Mouse (Mus musculus) neural tube, embryonic 11.5 days (tissue): Measurements from ENCODE around the gene Mpg. TPM values are rescaled to one million over a fixed set of nuclear protein-coding genes. Genes with fewer than 3 reads are reported as not detected.

Experiments used
- ATAC-seq: fragments of 200-750 bp; cut with Nextera tagmentation; 2 replicates; pipeline ENCODE4 v1.8.0; 2017; ENCODE audit warnings: moderate number of reproducible peaks, mild to moderate bottlenecking, moderate TSS enrichment, moderate library complexity; ENCODE audit not compliant: insufficient read depth, low FRiP score, low TSS enrichment
- DNase-seq: peaks from one replicate; pipeline ENCODE4 v3.0.0-alpha.2; 2015; ENCODE audit warnings: low spot score
- H3K27ac ChIP-seq: fragments of 300-500 bp; sonication (generic); 2 replicates; pipeline ENCODE4 v1.5.1; 2014; ENCODE audit warnings: low read depth, mild to moderate bottlenecking, low read length
- H3K27me3 ChIP-seq: fragments of 300-500 bp; sonication (generic); 2 replicates; pipeline ENCODE4 v1.6.1; 2014; ENCODE audit warnings: mild to moderate bottlenecking, low read length, mixed read lengths; ENCODE audit not compliant: control insufficient read depth, insufficient read depth
- H3K36me3 ChIP-seq: fragments of 300-500 bp; sonication (generic); 2 replicates; pipeline ENCODE4 v1.6.1; 2014; ENCODE audit warnings: mild to moderate bottlenecking, low read length, moderate library complexity, mixed read lengths; ENCODE audit not compliant: control insufficient read depth, insufficient read depth
- H3K4me1 ChIP-seq: fragments of 300-500 bp; sonication (generic); 2 replicates; pipeline ENCODE4 v1.6.1; 2014; ENCODE audit warnings: low read length, mixed read lengths; ENCODE audit not compliant: control insufficient read depth, insufficient read depth
- H3K4me2 ChIP-seq: fragments of 300-500 bp; sonication (generic); 2 replicates; pipeline ENCODE4 v1.6.1; 2014; ENCODE audit warnings: low read depth, mild to moderate bottlenecking, moderate library complexity
- H3K4me3 ChIP-seq: fragments of 300-500 bp; sonication (generic); 2 replicates; pipeline ENCODE4 v1.5.1; 2014; ENCODE audit warnings: low read depth, low read length
- H3K9ac ChIP-seq: fragments of 300-500 bp; sonication (generic); 2 replicates; pipeline ENCODE4 v1.6.1; 2014; ENCODE audit warnings: mild to moderate bottlenecking, low read length
- H3K9me3 ChIP-seq: fragments of 300-500 bp; sonication (generic); 2 replicates; pipeline ENCODE4 v1.6.1; 2016; ENCODE audit warnings: low read length; ENCODE audit not compliant: control insufficient read depth
- WGBS: fragments of 180-500 bp; shearing (Covaris S2); extraction: QIAGEN DNeasy Blood & Tissue Kit; methylation state at CpG from one replicate; pipeline ENCODE4 v1.1.7; 2014; 5-methylcytosine and 5-hydroxymethylcytosine counted together
- polyA plus RNA-seq: library from polyadenylated mRNA; unstranded; fragments of >200 nt; fragmentation: Nextera tagmentation; extraction: Ambion mirVana; gene quantifications from 2 replicates; pipeline ENCODE4 v1.2.1, GENCODE M21; 2014

Mpg gene
- polyA plus RNA-seq, 1 experiment from 2014 or later: 29.4 TPM

DNA sequence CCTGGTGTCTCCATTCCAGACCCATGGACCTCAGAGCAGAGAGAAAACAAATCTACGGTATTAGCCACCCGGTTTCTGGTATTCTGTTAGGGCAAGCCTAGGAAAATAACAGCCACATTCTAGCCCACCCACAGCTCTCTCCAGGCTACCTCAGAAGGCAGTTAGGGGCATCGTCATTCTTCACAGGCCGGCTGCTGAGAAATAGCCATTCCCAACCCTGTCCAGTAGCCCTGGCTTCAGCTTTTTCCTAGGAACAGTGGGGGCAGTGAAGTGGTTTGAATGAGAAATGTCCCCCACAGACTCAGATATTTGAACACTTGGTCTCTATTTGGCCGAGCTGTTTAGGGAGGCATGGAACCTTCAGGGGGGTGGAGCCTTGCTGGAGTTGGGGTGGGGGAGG is 36.9 kb upstream of the Mpg start:
- Histone ChIP-seq H3K4me3 (no peak overlapping the region), H3K27me3 (no peaks in the 10 kb centered on the region), H3K4me1 (no peaks in the 10 kb centered on the region), H3K36me3 (no peaks in the 10 kb centered on the region), H3K9me3 (no peaks in the 10 kb centered on the region), H3K9ac (no peak overlapping the region), H3K4me2 (no peak overlapping the region), H3K27ac (no peak overlapping the region)
- ATAC-seq: no peak
- WGBS: 58% methylated on average over 5 of the region's 5 CpGs
- DNase-seq: no peak

- DNase-seq (no peak), ATAC-seq (no peak)
- Histone ChIP-seq H3K36me3 (no peaks in the 10 kb centered on the region), H3K9me3 (no peaks in the 10 kb centered on the region), H3K27me3 (no peaks in the 10 kb centered on the region), H3K4me3 (no peak overlapping the region), H3K4me2 (no peak overlapping the region), H3K4me1 (no peaks in the 10 kb centered on the region), H3K27ac (no peak overlapping the region), H3K9ac (no peak overlapping the region)
- 89% methylated on average over 9 of the region's 9 CpGs for WGBS
Measured at GRCm38 (mm10) chr11:32190119-32190518, 36.2 kb upstream of the Mpg start.

DNA sequence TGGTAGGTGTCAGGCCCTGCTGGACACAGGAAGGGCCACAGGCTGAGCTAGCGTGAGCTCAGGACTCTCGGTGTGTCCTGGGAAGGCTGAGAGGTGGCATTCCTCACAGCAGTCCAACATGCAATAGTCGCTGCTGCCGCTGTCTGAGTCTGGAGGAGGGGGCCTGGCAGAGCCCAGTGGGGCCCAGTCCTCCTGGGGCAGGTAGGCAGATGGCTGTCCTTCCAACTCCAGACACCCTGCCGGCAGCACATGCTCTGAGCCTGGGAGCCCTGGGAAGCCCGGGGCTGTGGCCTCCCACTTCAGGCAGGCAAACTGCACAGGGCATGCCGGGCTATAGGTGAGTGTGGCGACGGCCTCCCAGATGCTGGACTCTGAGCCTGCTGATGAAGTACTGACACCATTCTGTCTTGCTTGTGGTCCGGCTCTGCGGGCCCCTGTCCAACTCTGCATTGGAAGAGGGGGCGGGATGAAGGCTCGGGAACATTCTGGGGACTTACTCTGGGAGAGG is 35.6 kb upstream of the Mpg start:
- 75% methylated on average over 13 of the region's 13 CpGs for WGBS
- H3K9me3 ChIP-seq: no peaks in the 10 kb centered on the region
- no peak overlapping the region for H3K4me3 ChIP-seq
- H3K4me2 ChIP-seq: no peak overlapping the region
- no peaks in the 10 kb centered on the region for H3K36me3 ChIP-seq
- no peaks in the 10 kb centered on the region for H3K27me3 ChIP-seq
- H3K4me1 ChIP-seq: no peaks in the 10 kb centered on the region
- DNase-seq (no peak), ATAC-seq (no peak)
- no peak overlapping the region for H3K27ac ChIP-seq
- H3K9ac ChIP-seq: no peak overlapping the region

DNA sequence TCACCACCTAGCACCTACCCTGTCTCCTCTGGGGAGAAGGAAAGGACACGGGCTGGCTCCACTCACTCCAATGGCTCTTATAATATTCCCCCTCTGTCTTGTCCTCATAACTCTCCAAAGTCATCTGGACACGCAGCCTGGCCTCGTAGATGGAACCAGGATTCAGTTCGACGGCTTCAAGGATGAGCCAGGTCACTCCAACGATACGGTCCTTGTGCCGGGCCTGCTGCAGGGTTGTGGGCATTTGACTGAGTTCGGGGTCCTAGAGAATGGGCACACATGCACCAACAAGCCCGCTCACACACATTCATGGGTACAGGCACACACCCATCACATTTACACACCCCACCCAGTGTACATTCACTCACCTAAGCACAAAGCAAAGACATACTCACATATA is 33.1 kb upstream of the Mpg start:
- DNase-seq: no peak
- no peak for ATAC-seq

DNA sequence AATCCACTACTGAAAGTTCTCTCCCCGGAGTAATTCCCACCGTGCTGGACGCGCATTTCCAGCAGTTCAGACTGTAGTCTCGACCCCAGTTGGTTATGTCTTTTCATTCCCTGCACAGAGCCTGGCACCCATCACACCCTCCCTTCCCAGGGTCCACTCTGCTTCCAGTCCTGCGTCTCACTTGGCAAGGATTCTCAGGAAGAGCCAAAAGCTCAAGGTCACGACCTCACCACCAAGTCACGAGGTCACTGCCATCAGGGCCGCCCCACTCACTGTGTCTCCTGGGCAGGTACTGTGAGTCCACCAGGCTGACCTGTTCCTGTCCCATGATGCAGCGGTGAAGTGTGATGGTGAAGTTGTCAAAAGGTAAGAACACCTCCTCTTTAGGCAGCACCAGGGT is 32.2 kb upstream of the Mpg start:
- H3K36me3 ChIP-seq: no peaks in the 10 kb centered on the region
- H3K4me3 ChIP-seq: no peak overlapping the region
- DNase-seq (no peak), ATAC-seq (no peak)
- no peaks in the 10 kb centered on the region for H3K9me3 ChIP-seq
- H3K4me1 ChIP-seq: no peaks in the 10 kb centered on the region
- no peak overlapping the region for H3K9ac ChIP-seq
- no peak overlapping the region for H3K4me2 ChIP-seq
- H3K27me3 ChIP-seq: no peaks in the 10 kb centered on the region
- WGBS: 80% methylated on average over 10 of the region's 10 CpGs
- no peak overlapping the region for H3K27ac ChIP-seq

More for the DNA sequence above, 33.1 kb upstream of the Mpg start:
- Histone ChIP-seq H3K9ac (no peak overlapping the region), H3K9me3 (no peaks in the 10 kb centered on the region), H3K27ac (no peak overlapping the region), H3K4me1 (no peaks in the 10 kb centered on the region), H3K27me3 (no peaks in the 10 kb centered on the region), H3K4me2 (no peak overlapping the region), H3K4me3 (no peak overlapping the region), H3K36me3 (no peaks in the 10 kb centered on the region)
- 87% methylated on average over 10 of the region's 10 CpGs for WGBS

- Histone ChIP-seq H3K4me1 (no peaks in the 10 kb centered on the region), H3K36me3 (no peaks in the 10 kb centered on the region), H3K9ac (no peak overlapping the region), H3K9me3 (no peaks in the 10 kb centered on the region), H3K27me3 (no peaks in the 10 kb centered on the region), H3K27ac (no peak overlapping the region), H3K4me2 (no peak overlapping the region), H3K4me3 (no peak overlapping the region)
- DNase-seq (no peak), ATAC-seq (no peak)
- WGBS: 87% methylated on average over 5 of the region's 5 CpGs
Measured at GRCm38 (mm10) chr11:32194626-32195025, 31.7 kb upstream of the Mpg start.

DNA sequence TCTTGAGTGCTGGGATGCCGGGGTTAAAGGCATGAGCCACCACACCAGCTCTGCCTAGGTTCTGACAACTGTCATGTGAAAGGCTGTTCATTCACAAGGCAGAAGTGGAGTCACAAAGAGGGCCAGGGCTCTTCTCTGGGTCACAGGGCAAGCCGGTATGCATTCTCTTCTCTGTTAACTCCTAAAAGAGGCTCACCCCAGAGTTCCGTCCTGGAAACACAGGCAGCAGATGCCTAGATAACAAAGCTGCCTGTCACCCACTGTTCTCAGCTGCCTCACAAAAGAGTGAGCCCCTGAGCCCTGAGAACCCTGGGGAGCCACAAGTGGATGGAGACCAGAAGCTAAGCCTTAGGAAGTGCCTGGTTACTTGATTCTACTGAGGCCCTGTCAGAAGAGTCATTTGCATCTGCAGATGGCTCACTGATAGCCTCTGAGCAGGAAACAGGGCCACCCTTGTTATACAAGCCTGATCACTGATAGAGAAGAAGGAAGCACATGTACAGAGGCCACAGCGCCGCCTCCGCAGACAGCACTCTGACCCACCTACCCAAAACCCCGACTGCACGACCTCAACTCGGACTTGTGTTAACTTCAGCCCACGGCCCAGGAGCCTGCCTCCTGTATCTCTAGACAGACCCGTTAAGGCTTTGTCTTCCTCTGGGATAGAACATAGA is 30.3 kb upstream of the Mpg start:
- DNase-seq (no peak), ATAC-seq (no peak)
- Histone ChIP-seq H3K27ac (no peak overlapping the region), H3K27me3 (no peaks in the 10 kb centered on the region), H3K36me3 (no peaks in the 10 kb centered on the region), H3K9ac (no peak overlapping the region), H3K4me1 (no peaks in the 10 kb centered on the region), H3K9me3 (no peaks in the 10 kb centered on the region), H3K4me3 (no peak overlapping the region), H3K4me2 (no peak overlapping the region)
- WGBS: 55% methylated on average over 11 of the region's 11 CpGs

DNA sequence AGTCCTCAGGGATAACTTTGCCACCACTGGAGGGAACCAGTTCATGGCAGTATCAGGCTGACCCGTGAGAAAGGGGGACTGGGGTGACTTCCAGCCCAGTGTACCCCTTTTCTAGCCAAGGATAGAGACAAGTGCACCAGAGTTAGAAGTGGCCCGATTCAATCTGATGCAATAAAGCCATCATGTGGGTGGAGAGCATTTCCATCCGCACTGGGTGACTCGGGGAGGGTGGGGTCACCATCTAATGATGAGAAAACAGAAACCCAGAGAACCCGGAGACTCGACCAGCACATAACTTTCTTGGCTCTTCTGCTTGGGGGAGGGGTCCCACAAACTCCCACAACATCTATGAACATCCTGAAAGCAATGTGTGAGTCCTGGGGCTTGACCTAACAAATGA is 29.6 kb upstream of the Mpg start:
- Histone ChIP-seq H3K27me3 (no peaks in the 10 kb centered on the region), H3K4me1 (no peaks in the 10 kb centered on the region), H3K9ac (no peak overlapping the region), H3K9me3 (no peaks in the 10 kb centered on the region), H3K4me3 (no peak overlapping the region), H3K36me3 (no peaks in the 10 kb centered on the region), H3K4me2 (no peak overlapping the region), H3K27ac (no peak overlapping the region)
- DNase-seq (no peak), ATAC-seq (no peak)
- WGBS: 63% methylated on average over 6 of the region's 6 CpGs

- ATAC-seq (no peak), DNase-seq (no peak)
- H3K36me3 ChIP-seq: no peaks in the 10 kb centered on the region
- no peaks in the 10 kb centered on the region for H3K9me3 ChIP-seq
- no peak overlapping the region for H3K27ac ChIP-seq
- H3K4me1 ChIP-seq: no peaks in the 10 kb centered on the region
- 41% methylated on average over 3 of the region's 3 CpGs for WGBS
- no peak overlapping the region for H3K9ac ChIP-seq
- H3K4me3 ChIP-seq: no peak overlapping the region
- no peaks in the 10 kb centered on the region for H3K27me3 ChIP-seq
- H3K4me2 ChIP-seq: no peak overlapping the region
Measured at GRCm38 (mm10) chr11:32197766-32198165, 28.5 kb upstream of the Mpg start.
